Comparison of ENCODE assay signal across 14 mouse cellular contexts in the genomic region with DNA sequence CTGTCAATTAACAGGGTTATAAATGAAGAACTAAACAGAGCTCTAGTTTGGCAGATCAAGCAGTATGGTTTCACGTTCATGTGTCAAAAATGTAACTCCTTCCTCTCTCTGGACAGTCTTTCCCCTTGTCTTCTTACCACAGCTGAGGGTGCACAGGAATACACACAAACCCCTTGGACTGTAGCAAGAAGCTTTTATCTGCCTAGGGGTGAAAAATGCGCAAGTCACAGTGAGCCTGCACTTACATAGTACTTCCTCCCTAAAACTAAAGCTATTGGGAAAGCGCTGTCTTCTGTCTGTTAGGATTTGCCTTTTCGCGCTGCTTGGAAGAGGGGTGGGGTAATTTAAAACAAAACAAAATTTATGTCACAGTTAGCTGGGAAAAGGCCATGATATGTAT. TPM values are rescaled to one million over a fixed set of nuclear protein-coding genes. Genes with fewer than 3 reads are reported as not detected.
DNase-seq lines count a peak whose midpoint lies in the region; ATAC-seq and TF ChIP-seq lines count a peak whose summit lies in the region.
"Had no signal": no experiment of that assay in that cellular context is flagged by ENCODE, and none has a peak within 500 bp of the region (broad histone marks: within the 10 kb centered on the region; RNA-seq: fewer than 3 reads in every experiment).

No protein-coding gene starts in this region.

- no peak overlapping the region for H3K4me2 ChIP-seq in hindbrain, embryonic 12.5 days (replicated peaks)
- H3K4me2 ChIP-seq in hindbrain, embryonic 13.5 days = no peak overlapping the region
- peak overlapping the region; percentile 23; the same call in 1 of the 2 replicates for H3K4me2 ChIP-seq in liver, postnatal 0 days (ENCODE audit: low read depth, low read length)
- H3K4me2 ChIP-seq: embryonic facial prominence, embryonic 12.5 days had no signal

- TF ChIP-seq EP300 in liver, postnatal 0 days (IDR thresholded peaks at IDR 0.05; ENCODE audit: low read depth) = no peak

- peaks cover 15% of the 10 kb centered on the region for H3K36me3 ChIP-seq in hindbrain, embryonic 12.5 days
- H3K36me3 ChIP-seq in hindbrain, embryonic 13.5 days = peaks cover 20% of the 10 kb centered on the region
- H3K36me3 ChIP-seq in ES-E14 (ENCODE audit: control insufficient read depth, insufficient read depth, low read length, poor library complexity, severe bottlenecking) = no peaks in the 10 kb centered on the region
- no peaks in the 10 kb centered on the region; the same call in 1 of the 2 replicates for H3K36me3 ChIP-seq in liver, postnatal 0 days (replicated peaks; ENCODE audit: insufficient read depth, low read length)
- H3K36me3 ChIP-seq: embryonic facial prominence, embryonic 12.5 days had no signal

- no peaks in the 10 kb centered on the region for H3K9me3 ChIP-seq in hindbrain, embryonic 12.5 days (replicated peaks)
- no peaks in the 10 kb centered on the region for H3K9me3 ChIP-seq in hindbrain, embryonic 13.5 days
- H3K9me3 ChIP-seq in ES-E14 (ENCODE audit: control insufficient read depth, insufficient read depth, low read depth, low read length) = no peaks in the 10 kb centered on the region
- H3K9me3 ChIP-seq in liver, postnatal 0 days (ENCODE audit: low read length) = no peaks in the 10 kb centered on the region
- H3K9me3 ChIP-seq: embryonic facial prominence, embryonic 12.5 days had no signal

- H3K9ac ChIP-seq in hindbrain, embryonic 12.5 days = no peak overlapping the region
- H3K9ac ChIP-seq in hindbrain, embryonic 13.5 days = no peak overlapping the region
- H3K9ac ChIP-seq in ES-E14 (ENCODE audit: insufficient read depth, low read depth, low read length, poor library complexity, severe bottlenecking) = no peak overlapping the region
- H3K9ac ChIP-seq in liver, postnatal 0 days (replicated peaks) = 0 out of 2 replicates have a peak overlapping the region, but pooled peaks have one; percentile 9
- H3K9ac ChIP-seq: embryonic facial prominence, embryonic 12.5 days had no signal

- in situ Hi-C loops in ES-E14 (cut with MboI; ENCODE audit: low sequenced_read_pairs in 2 of 2, unreplicated experiment in 2 of 2) = no loop called here

- no peaks in the 10 kb centered on the region for H3K27me3 ChIP-seq in hindbrain, embryonic 12.5 days
- H3K27me3 ChIP-seq in hindbrain, embryonic 13.5 days = no peaks in the 10 kb centered on the region
- H3K27me3 ChIP-seq in liver, postnatal 0 days (ENCODE audit: insufficient read depth, low read length) = no peaks in the 10 kb centered on the region
- H3K27me3 ChIP-seq: embryonic facial prominence, embryonic 12.5 days had no signal

- ATAC-seq in hindbrain, embryonic 12.5 days (ENCODE audit: low FRiP score) = no peak
- no peak for ATAC-seq in hindbrain, embryonic 13.5 days (ENCODE audit: low FRiP score)
- peak; percentile 45 for ATAC-seq in liver, postnatal 0 days

- H3K27ac ChIP-seq in hindbrain, embryonic 12.5 days = 0 out of 2 replicates have a peak overlapping the region, but pooled peaks have one; percentile 30
- H3K27ac ChIP-seq in hindbrain, embryonic 13.5 days = no peak overlapping the region
- H3K27ac ChIP-seq in ES-E14 (ENCODE audit: insufficient read depth, low read depth, low read length, poor library complexity, severe bottlenecking) = no peak overlapping the region
- peak overlapping the region; percentile 69 for H3K27ac ChIP-seq in liver, postnatal 0 days (ENCODE audit: low read depth)
- H3K27ac ChIP-seq: embryonic facial prominence, embryonic 12.5 days had no signal

- no peak for TF ChIP-seq CTCF in liver, postnatal 0 days (IDR thresholded peaks at IDR 0.05; ENCODE audit: low read depth)

- H3K4me3 ChIP-seq in hindbrain, embryonic 12.5 days = no peak overlapping the region
- no peak overlapping the region for H3K4me3 ChIP-seq in hindbrain, embryonic 13.5 days
- no peak overlapping the region for H3K4me3 ChIP-seq in ES-E14 (ENCODE audit: insufficient read depth in 1 of 2, low read depth in 1 of 2, low read length in 2 of 2, poor library complexity in 1 of 2, severe bottlenecking in 1 of 2)
- H3K4me3 ChIP-seq in liver, postnatal 0 days (ENCODE audit: low read depth, low read length) = 0 out of 2 replicates have a peak overlapping the region, but pooled peaks have one; percentile 19
- H3K4me3 ChIP-seq: embryonic facial prominence, embryonic 12.5 days had no signal

- WGBS in hindbrain, embryonic 12.5 days = 78% methylated on average over 5 of the region's 5 CpGs
- 82% methylated on average over 5 of the region's 5 CpGs for WGBS in hindbrain, embryonic 13.5 days
- 44% methylated on average over 5 of the region's 5 CpGs for WGBS in liver, postnatal 0 days (ENCODE audit: insufficient replicate concordance)

- peak; percentile 35 for DNase-seq in 3134 (ENCODE audit: extremely low read depth, insufficient read length, low spot score)
- DNase-seq in ES-E14 (ENCODE audit: low read depth, low spot score) = no peak
- DNase-seq in liver, postnatal 0 days = no peak
- DNase-seq in adrenal gland, postnatal 14 days = no peak
- DNase-seq in layer of hippocampus, postnatal 36 days = no peak
- no peak for DNase-seq in cerebellum, postnatal 4 days (ENCODE audit: low spot score in 2 of 2)
- DNase-seq: right cerebral cortex, adult 18-20 months; thymus, postnatal 25 days had no signal

- H3K4me1 ChIP-seq in hindbrain, embryonic 12.5 days = no peaks in the 10 kb centered on the region
- no peaks in the 10 kb centered on the region for H3K4me1 ChIP-seq in hindbrain, embryonic 13.5 days (replicated peaks)
- peaks cover 0 to 3% of the 10 kb centered on the region in 2 experiments; a peak in 1 of 4 replicates for H3K4me1 ChIP-seq in ES-E14 (ENCODE audit: control insufficient read depth in 2 of 2, insufficient read depth in 2 of 2, low read length in 2 of 2, poor library complexity in 1 of 2)
- 0 out of 2 replicates have a peak, but pooled peaks cover 3% of the 10 kb centered on the region for H3K4me1 ChIP-seq in liver, postnatal 0 days (ENCODE audit: insufficient read depth)
- H3K4me1 ChIP-seq: embryonic facial prominence, embryonic 12.5 days had no signal

TF ChIP-seq in ES-E14, 5 proteins besides CTCF, POLR2A, EP300 and RAD21:
- no peak for TF ChIP-seq ZNF384 (IDR thresholded peaks at IDR 0.05; ENCODE audit: low read depth, low read length)
- no peak for TF ChIP-seq HCFC1 (IDR thresholded peaks at IDR 0.05; ENCODE audit: borderline replicate concordance, insufficient read depth, low read length)
- no peak for TF ChIP-seq CHD2 (IDR thresholded peaks at IDR 0.05; ENCODE audit: low read depth, low read length)
- no peak for TF ChIP-seq ZC3H11A (IDR thresholded peaks at IDR 0.05; ENCODE audit: borderline replicate concordance, low read depth, low read length)
- TF ChIP-seq MAFK (IDR thresholded peaks at IDR 0.05; ENCODE audit: insufficient read depth, low read depth, low read length) = peak; percentile 66
TF ChIP-seq in ES-E14: peak in this region for 1.

RNA-seq across cellular contexts. Expression of gene Mpeg1, which starts 3.5 kb away (rescaled TPM):
- polyA plus RNA-seq in hindbrain, embryonic 12.5 days (2016; fragmentation: Nextera tagmentation; extraction: Ambion mirVana) = 0.70 and 0.75 TPM in 2 replicates
- 0.47 and 0.78 TPM in 2 replicates for polyA plus RNA-seq in hindbrain, embryonic 13.5 days (2015; fragmentation: Nextera tagmentation; extraction: Ambion mirVana)
- total RNA-seq in ES-E14 (2012; rRNA removed) = 0.05 and 0.18 TPM in 2 replicates
- 3.5 and 3.8 TPM in 2 replicates for polyA plus RNA-seq in liver, postnatal 0 days (2015; fragmentation: Nextera tagmentation; extraction: Ambion mirVana)
- 10.8 and 18.2 TPM in 2 replicates for total RNA-seq in adrenal gland, postnatal 14 days (2021)
- 1 to 10 TPM; 6.7 to 7.4 TPM for total RNA-seq in layer of hippocampus, postnatal 36 days (2021)

RNA-seq across cellular contexts. Expression of gene Pfpl, which starts 36.4 kb away (rescaled TPM):
- polyA plus RNA-seq in hindbrain, embryonic 12.5 days (2016; fragmentation: Nextera tagmentation; extraction: Ambion mirVana) = not detected in 2 replicates
- not detected in 2 replicates for polyA plus RNA-seq in hindbrain, embryonic 13.5 days (2015; fragmentation: Nextera tagmentation; extraction: Ambion mirVana)
- total RNA-seq in ES-E14 (2012; rRNA removed) = not detected in 2 replicates
- not detected in 2 replicates for polyA plus RNA-seq in liver, postnatal 0 days (2015; fragmentation: Nextera tagmentation; extraction: Ambion mirVana)
- total RNA-seq in adrenal gland, postnatal 14 days (2021) = not detected in 2 replicates
- not detected for total RNA-seq in layer of hippocampus, postnatal 36 days (2021)
- total RNA-seq: left cerebral cortex, postnatal 25 days had no signal
- polyA plus RNA-seq: embryonic facial prominence, embryonic 12.5 days; frontal cortex, adult 2 months; heart, embryonic 16.5 days had no signal

RNA-seq across cellular contexts. Expression of gene Dtx4, which starts 37.1 kb away (rescaled TPM):
- polyA plus RNA-seq in hindbrain, embryonic 12.5 days (2016; fragmentation: Nextera tagmentation; extraction: Ambion mirVana) = 56.7 and 58.6 TPM in 2 replicates
- 34.8 and 36.8 TPM in 2 replicates for polyA plus RNA-seq in hindbrain, embryonic 13.5 days (2015; fragmentation: Nextera tagmentation; extraction: Ambion mirVana)
- 1.4 and 2.2 TPM in 2 replicates for total RNA-seq in ES-E14 (2012; rRNA removed)
- 1.8 and 2.1 TPM in 2 replicates for polyA plus RNA-seq in liver, postnatal 0 days (2015; fragmentation: Nextera tagmentation; extraction: Ambion mirVana)
- 19.7 and 24.6 TPM in 2 replicates for total RNA-seq in adrenal gland, postnatal 14 days (2021)
- 10 to 100 TPM; 33.6 to 36.6 TPM for total RNA-seq in layer of hippocampus, postnatal 36 days (2021)

RNA-seq across cellular contexts. Expression of gene Olfr1441, which starts 46.9 kb away (rescaled TPM):
- not detected in 2 replicates for polyA plus RNA-seq in hindbrain, embryonic 12.5 days (2016; fragmentation: Nextera tagmentation; extraction: Ambion mirVana)
- not detected in 2 replicates for polyA plus RNA-seq in hindbrain, embryonic 13.5 days (2015; fragmentation: Nextera tagmentation; extraction: Ambion mirVana)
- total RNA-seq in ES-E14 (2012; rRNA removed) = 0.13 TPM in 1 of 2 replicates, not detected in the other
- not detected in 2 replicates for polyA plus RNA-seq in liver, postnatal 0 days (2015; fragmentation: Nextera tagmentation; extraction: Ambion mirVana)
- total RNA-seq in adrenal gland, postnatal 14 days (2021) = not detected in 2 replicates
- not detected for total RNA-seq in layer of hippocampus, postnatal 36 days (2021)
- total RNA-seq: left cerebral cortex, postnatal 25 days had no signal
- polyA plus RNA-seq: embryonic facial prominence, embryonic 12.5 days; frontal cortex, adult 2 months; heart, embryonic 16.5 days had no signal

Comparison
In these comparisons a context has a peak if more than half of its experiments do, and no peak if none do; other contexts are left out.
1. H3K27ac ChIP-seq: peak in hindbrain, embryonic 12.5 days (single experiment) and liver, postnatal 0 days (single experiment); none in hindbrain, embryonic 13.5 days (single experiment) and ES-E14 (single experiment).